Mouse (Mus musculus) hindbrain, embryonic 16.5 days (tissue): ENCODE results near the gene Rorc. TPM values are rescaled to one million over a fixed set of nuclear protein-coding genes. Genes with fewer than 3 reads are reported as not detected.

Source experiments
- ATAC-seq: fragments of 200-750 bp; cut with Nextera tagmentation; 2 replicates; pipeline ENCODE4 v1.8.0; 2017; ENCODE audit warnings: moderate TSS enrichment, moderate library complexity
- H3K27ac ChIP-seq: fragments of 300-500 bp; sonication (generic); 2 replicates; pipeline ENCODE4 v1.5.1; 2014; ENCODE audit warnings: low read depth, mild to moderate bottlenecking, control low read depth, low read length, moderate library complexity
- H3K27me3 ChIP-seq: fragments of 300-500 bp; sonication (generic); replicated peaks from 2 replicates; pipeline ENCODE4 v1.6.1; 2014; ENCODE audit warnings: low read length; ENCODE audit not compliant: control insufficient read depth, insufficient read depth
- H3K36me3 ChIP-seq: fragments of 300-500 bp; sonication (generic); 2 replicates; pipeline ENCODE4 v1.6.1; 2014; ENCODE audit warnings: mild to moderate bottlenecking, low read length, moderate library complexity, mixed read lengths; ENCODE audit not compliant: control insufficient read depth, insufficient read depth
- H3K4me1 ChIP-seq: fragments of 300-500 bp; sonication (generic); 2 replicates; pipeline ENCODE4 v1.6.1; 2014; ENCODE audit warnings: low read depth, low read length; ENCODE audit not compliant: control insufficient read depth, insufficient read depth
- H3K4me2 ChIP-seq: fragments of 300-500 bp; sonication (generic); 2 replicates; pipeline ENCODE4 v1.6.1; 2014; ENCODE audit warnings: mild to moderate bottlenecking, low read length, control low read depth, moderate library complexity
- H3K4me3 ChIP-seq: fragments of 300-500 bp; sonication (generic); 2 replicates; pipeline ENCODE4 v1.5.1; 2014; ENCODE audit warnings: mild to moderate bottlenecking, low read length, control low read depth, moderate library complexity
- H3K9ac ChIP-seq: fragments of 300-500 bp; sonication (generic); 2 replicates; pipeline ENCODE4 v1.6.1; 2014; ENCODE audit warnings: low read depth, mild to moderate bottlenecking, control low read depth, low read length, moderate library complexity
- H3K9me3 ChIP-seq: fragments of 300-500 bp; sonication (generic); 2 replicates; pipeline ENCODE4 v1.6.1; 2014; ENCODE audit warnings: mild to moderate bottlenecking, low read length, moderate library complexity; ENCODE audit not compliant: control insufficient read depth
- WGBS: fragments of 180-500 bp; shearing (Covaris S2); extraction: QIAGEN DNeasy Blood & Tissue Kit; methylation state at CpG from one replicate; pipeline ENCODE4 v1.1.7; 2014; 5-methylcytosine and 5-hydroxymethylcytosine counted together
- polyA plus RNA-seq: library from polyadenylated mRNA; unstranded; fragments of >200 nt; fragmentation: Nextera tagmentation; extraction: Ambion mirVana; gene quantifications from 2 replicates; pipeline ENCODE4 v1.2.1, GENCODE M21; 2015

The Rorc gene
- polyA plus RNA-seq, 1 experiment from 2014 or later = 0.36 TPM

- H3K36me3 ChIP-seq = no peaks in the 10 kb centered on the region
- ATAC-seq = no peak; the same call in 1 of the 2 replicates
- peaks cover 9% of the 10 kb centered on the region for H3K4me1 ChIP-seq
- H3K27me3 ChIP-seq = no peaks in the 10 kb centered on the region
- 70% methylated on average over 6 of the region's 6 CpGs for WGBS
- H3K9me3 ChIP-seq = no peaks in the 10 kb centered on the region
- H3K27ac ChIP-seq = peak within 1 kb of the TSS; percentile 10; the same call in 1 of the 2 replicates
- peak within 1 kb of the TSS; percentile 60 for H3K9ac ChIP-seq
- peak within 1 kb of the TSS; percentile 67 for H3K4me2 ChIP-seq
- peak within 1 kb of the TSS; percentile 40 for H3K4me3 ChIP-seq
Measured at GRCm38 (mm10) chr3:94398217-94398616, 25.6 kb downstream of the Rorc start, which contains the start of gene Lingo4. Lingo4 (plus strand) TSS chr3:94398517.

DNA sequence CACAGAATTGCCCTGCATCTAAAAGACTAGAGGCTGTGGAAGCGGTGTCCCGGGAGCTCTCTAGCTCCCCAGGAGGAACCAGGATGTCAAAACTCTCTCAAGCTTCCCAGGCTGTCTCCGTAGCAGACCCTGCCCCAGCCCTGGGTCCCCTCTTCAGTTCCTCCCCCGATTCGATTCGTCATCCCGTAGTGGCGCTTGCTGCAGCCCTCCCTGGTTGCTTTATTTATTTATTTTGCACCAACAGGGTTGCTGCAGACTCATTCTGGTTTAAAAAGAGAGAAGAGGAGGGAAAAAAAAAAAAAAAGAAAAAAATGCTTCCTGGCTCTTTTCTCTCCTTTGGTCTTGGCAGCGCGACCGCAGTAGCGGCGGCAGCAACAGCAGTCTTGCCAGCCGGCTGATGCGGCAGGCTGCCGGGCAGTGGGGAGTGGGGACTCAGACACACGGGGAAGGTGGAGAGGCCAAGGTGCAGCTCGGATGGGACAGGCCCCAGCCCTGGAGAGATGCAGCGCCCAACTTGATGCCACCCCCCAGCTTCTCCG is 26.4 kb downstream of the Rorc start:
- under 1% methylated on average over 19 of the region's 20 CpGs for WGBS
- H3K4me2 ChIP-seq = peak overlapping the region; percentile 67
- peak overlapping the region; percentile 10; the same call in 1 of the 2 replicates for H3K27ac ChIP-seq
- peak overlapping the region; percentile 60 for H3K9ac ChIP-seq
- no peaks in the 10 kb centered on the region for H3K9me3 ChIP-seq
- ATAC-seq = peak; percentile 77
- H3K4me1 ChIP-seq = peaks cover 9% of the 10 kb centered on the region
- H3K27me3 ChIP-seq = no peaks in the 10 kb centered on the region
- H3K36me3 ChIP-seq = no peaks in the 10 kb centered on the region
- peak overlapping the region; percentile 40 for H3K4me3 ChIP-seq

- H3K27me3 ChIP-seq = no peaks in the 10 kb centered on the region
- no peaks in the 10 kb centered on the region for H3K36me3 ChIP-seq
- H3K9me3 ChIP-seq = no peaks in the 10 kb centered on the region
- peak overlapping the region; percentile 60 for H3K9ac ChIP-seq
- H3K4me3 ChIP-seq = peak overlapping the region; percentile 40
- 18% methylated on average over 5 of the region's 5 CpGs for WGBS
- 0 out of 2 replicates have a peak, but pooled peaks have one; percentile 13 for ATAC-seq
- peaks cover 16% of the 10 kb centered on the region for H3K4me1 ChIP-seq
- no peak overlapping the region; the same call in 1 of the 2 replicates for H3K27ac ChIP-seq
- H3K4me2 ChIP-seq = peak overlapping the region; percentile 67
Measured at GRCm38 (mm10) chr3:94399663-94400310, 27.2 kb downstream of the Rorc start.

DNA sequence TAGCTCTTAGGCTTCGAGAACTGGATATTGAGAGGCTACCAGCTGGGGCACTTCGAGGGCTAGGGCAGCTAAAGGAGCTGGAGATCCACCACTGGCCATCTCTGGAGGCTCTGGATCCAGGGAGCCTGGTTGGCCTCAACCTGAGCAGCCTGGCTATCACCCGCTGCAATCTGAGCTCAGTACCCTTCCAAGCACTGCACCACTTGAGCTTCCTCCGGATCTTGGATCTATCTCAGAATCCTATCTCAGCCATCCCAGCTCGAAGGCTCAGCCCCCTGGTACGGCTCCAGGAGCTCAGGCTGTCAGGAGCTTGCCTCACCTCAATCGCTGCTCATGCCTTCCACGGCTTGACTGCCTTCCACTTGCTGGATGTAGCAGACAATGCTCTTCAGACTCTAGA is 29.9 kb downstream of the Rorc start:
- H3K9ac ChIP-seq = no peak overlapping the region
- H3K27ac ChIP-seq = no peak overlapping the region
- no peak overlapping the region for H3K4me2 ChIP-seq
- H3K27me3 ChIP-seq = no peaks in the 10 kb centered on the region
- no peaks in the 10 kb centered on the region; the same call in 1 of the 2 replicates for H3K36me3 ChIP-seq
- peaks cover 17% of the 10 kb centered on the region for H3K4me1 ChIP-seq
- H3K9me3 ChIP-seq = no peaks in the 10 kb centered on the region
- WGBS = 71% methylated on average over 8 of the region's 8 CpGs
- ATAC-seq = no peak
- H3K4me3 ChIP-seq = no peak overlapping the region

- ATAC-seq = peak; percentile 64
- Histone ChIP-seq H3K4me2 (no peak overlapping the region; the same call in 1 of the 2 replicates), H3K4me1 (peaks cover 10% of the 10 kb centered on the region), H3K27ac (peak overlapping the region; percentile 21; the same call in 1 of the 2 replicates), H3K9me3 (no peaks in the 10 kb centered on the region), H3K9ac (peak overlapping the region; percentile 17; the same call in 1 of the 2 replicates), H3K36me3 (peaks cover 2% of the 10 kb centered on the region; the same call in 1 of the 2 replicates), H3K4me3 (no peak overlapping the region), H3K27me3 (no peaks in the 10 kb centered on the region)
- WGBS = 15% methylated on average over 7 of the region's 7 CpGs
Measured at GRCm38 (mm10) chr3:94404366-94405054, 31.9 kb downstream of the Rorc start.

- 71% methylated on average over 4 of the region's 4 CpGs for WGBS
- no peak overlapping the region for H3K4me3 ChIP-seq
- H3K4me2 ChIP-seq = no peak overlapping the region
- peaks cover 7% of the 10 kb centered on the region for H3K4me1 ChIP-seq
- ATAC-seq = no peak
- H3K27ac ChIP-seq = no peak overlapping the region
- H3K9me3 ChIP-seq = no peaks in the 10 kb centered on the region
- peaks cover 2% of the 10 kb centered on the region; the same call in 1 of the 2 replicates for H3K36me3 ChIP-seq
- no peak overlapping the region for H3K9ac ChIP-seq
- H3K27me3 ChIP-seq = no peaks in the 10 kb centered on the region
Measured at GRCm38 (mm10) chr3:94405561-94405960, 33.0 kb downstream of the Rorc start.

DNA sequence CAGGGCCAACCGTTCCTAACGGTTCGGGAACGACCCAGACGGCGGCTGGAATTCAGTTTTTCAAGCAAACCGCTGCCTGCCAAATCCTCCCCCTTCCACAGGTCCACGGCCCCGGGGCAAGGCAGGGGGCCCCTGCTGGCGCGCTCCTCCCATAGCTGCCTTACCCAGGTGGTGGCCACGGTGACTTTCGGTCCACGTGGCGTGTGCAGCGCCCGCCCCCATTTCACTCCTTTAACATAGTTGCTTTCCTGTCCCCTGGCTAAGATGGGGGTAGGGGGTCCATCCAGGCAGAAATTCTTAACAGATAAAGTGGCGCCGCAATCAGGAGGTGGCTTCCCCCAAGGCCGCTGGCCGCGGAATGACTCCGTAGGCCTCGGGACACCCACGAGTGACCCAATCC is 39.9 kb downstream of the Rorc start:
- peaks cover 9% of the 10 kb centered on the region for H3K4me1 ChIP-seq
- no peaks in the 10 kb centered on the region for H3K9me3 ChIP-seq
- H3K36me3 ChIP-seq = peaks cover 1% of the 10 kb centered on the region; the same call in 1 of the 2 replicates
- 2% methylated on average over 25 of the region's 25 CpGs for WGBS
- H3K9ac ChIP-seq = peak overlapping the region; percentile 81
- H3K27ac ChIP-seq = peak overlapping the region; percentile 82
- peak; percentile 69 for ATAC-seq
- peak overlapping the region; percentile 78 for H3K4me3 ChIP-seq
- H3K27me3 ChIP-seq = no peaks in the 10 kb centered on the region
- H3K4me2 ChIP-seq = peak overlapping the region; percentile 97

- no peaks in the 10 kb centered on the region for H3K36me3 ChIP-seq
- peak within 1 kb of the TSS; percentile 78 for H3K4me3 ChIP-seq
- peak within 1 kb of the TSS; percentile 83 for H3K9ac ChIP-seq
- ATAC-seq = peak; percentile 99
- peak within 1 kb of the TSS; percentile 97 for H3K4me2 ChIP-seq
- H3K9me3 ChIP-seq = no peaks in the 10 kb centered on the region
- peaks cover 9% of the 10 kb centered on the region for H3K4me1 ChIP-seq
- no peaks in the 10 kb centered on the region for H3K27me3 ChIP-seq
- 7% methylated on average over 50 of the region's 52 CpGs for WGBS
- H3K27ac ChIP-seq = peak within 1 kb of the TSS; percentile 82
Measured at GRCm38 (mm10) chr3:94413031-94413679, 40.6 kb downstream of the Rorc start, which contains the start of gene Tdrkh. Tdrkh (plus strand) TSS chr3:94413273.
